Mouse (Mus musculus): ENCODE data around the gene Kansl2. TPM values are rescaled to one million over a fixed set of nuclear protein-coding genes. Genes with fewer than 3 reads are reported as not detected.
A peak's percentile ranks its signal among the peaks of the same experiment; 100 is the strongest.
"Not testable (repeated sequence)": the region's sequence is repeated elsewhere in the genome, so short reads cannot be mapped to it uniquely, and the experiment has no call there.

Gene Kansl2
- total RNA-seq, 2 experiments from 2014 or later: 71.5 to 77.4 TPM

DNA sequence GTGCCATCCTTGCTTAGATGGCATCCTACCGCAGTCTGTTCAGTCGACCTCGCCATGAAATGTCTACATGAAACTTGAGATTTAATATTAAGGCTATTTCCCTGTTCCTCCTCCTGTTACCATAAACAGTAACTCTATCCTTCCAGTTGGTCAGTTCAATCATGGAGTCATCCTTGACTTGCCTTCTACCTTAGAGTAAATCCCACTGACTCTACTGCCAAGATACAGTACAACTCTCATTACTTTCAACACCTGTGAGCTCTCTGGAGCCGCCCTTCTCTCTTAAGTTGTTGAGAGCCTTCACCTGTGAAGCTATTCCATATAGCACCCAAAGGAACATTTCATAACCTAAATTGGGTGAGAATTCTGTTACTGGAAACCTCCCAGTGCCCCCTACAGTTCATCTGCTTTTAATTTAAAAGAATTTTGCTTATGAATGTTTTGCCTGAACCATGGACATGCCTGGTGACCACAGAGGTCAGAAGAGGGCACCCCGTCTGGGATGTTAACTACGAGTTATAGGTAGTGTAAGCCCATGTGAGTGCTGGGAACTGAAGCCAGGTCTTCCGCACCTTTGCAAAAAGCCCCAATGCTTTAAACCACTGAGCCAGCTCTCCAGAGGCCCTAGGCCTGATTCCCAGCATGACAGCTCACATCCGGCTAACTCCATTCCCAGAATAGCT is 2.9 kb upstream of the Kansl2 start:
- DNase-seq: no peak

DNA sequence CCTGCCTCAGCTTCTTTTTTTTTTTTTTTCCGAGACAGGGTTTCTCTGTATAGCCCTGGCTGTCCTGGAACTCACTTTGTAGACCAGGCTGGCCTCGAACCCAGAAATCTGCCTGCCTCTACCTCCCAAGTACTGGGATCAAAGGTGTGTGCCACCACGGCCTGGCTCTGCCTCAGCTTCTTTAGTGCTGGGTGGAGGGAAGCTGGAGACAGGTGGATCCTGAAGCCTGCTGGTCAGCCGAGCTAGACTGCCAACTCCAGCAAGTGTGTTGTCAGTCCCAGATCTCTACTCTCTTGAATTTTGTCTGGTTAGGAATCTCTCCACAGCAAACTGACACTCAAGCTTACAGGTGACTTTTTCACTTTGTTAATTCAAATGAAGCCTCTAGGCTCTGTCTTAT is 1.9 kb upstream of the Kansl2 start:
- no peak for DNase-seq

DNA sequence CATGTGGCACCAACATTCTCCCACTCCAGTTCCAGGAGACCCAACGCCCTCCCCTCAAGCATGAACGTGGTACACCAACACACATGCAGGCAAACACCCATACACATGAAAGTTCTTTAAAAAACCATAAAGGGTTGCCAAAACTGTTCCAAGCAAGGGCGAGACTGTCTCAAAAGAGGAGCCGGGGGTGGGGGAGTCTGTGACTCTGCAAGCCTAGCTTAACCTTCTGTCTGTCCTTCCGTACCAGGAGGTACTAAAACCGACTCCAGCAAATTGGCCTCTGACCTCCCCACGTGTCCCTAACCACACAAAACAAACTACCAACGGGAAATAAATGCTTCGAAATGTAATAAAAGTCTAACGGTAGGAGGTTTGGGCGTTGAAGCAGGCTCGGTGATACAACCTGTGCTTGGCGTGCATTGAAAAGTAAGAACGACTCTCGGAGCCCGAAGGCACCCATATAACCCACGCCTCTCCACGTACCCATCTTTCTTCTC is 981 bp downstream of the Kansl2 start:
- no peak for DNase-seq

- DNase-seq: no peak
Measured at GRCm38 (mm10) chr15:98532281-98532680, 1.8 kb downstream of the Kansl2 start.

- DNase-seq: no peak
Measured at GRCm38 (mm10) chr15:98528066-98528563, 5.9 kb downstream of the Kansl2 start.

- no peak for DNase-seq
Measured at GRCm38 (mm10) chr15:98527056-98527771, 6.8 kb downstream of the Kansl2 start.

- no peak for DNase-seq
Measured at GRCm38 (mm10) chr15:98526057-98526456, 8.0 kb downstream of the Kansl2 start.

GRCm38 (mm10) chr15:98521245-98521644 is 12.8 kb downstream of the Kansl2 start:
- DNase-seq: no peak

GRCm38 (mm10) chr15:98517380-98518355 is 16.4 kb downstream of the Kansl2 start:
- DNase-seq: peak; percentile 57

DNA sequence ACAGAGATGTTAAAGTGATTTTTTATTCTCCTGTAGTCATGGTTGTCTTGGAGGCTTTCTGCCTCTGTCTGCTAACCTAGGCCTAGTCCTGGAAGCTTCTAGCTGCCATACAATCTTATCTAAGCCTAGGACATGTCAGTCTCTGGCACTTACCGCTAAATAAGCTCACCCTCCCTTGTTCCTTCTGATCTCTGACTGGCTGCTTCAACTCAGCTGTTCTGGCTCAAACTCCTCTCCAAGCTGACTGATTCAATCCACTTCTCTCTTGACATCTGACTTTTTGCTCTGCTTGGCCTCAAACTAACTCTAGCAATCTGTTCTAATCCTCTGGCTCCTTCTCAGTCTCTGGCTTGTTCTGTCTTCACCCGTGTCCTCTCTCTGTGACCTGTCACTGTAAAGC is 19.2 kb downstream of the Kansl2 start:
- DNase-seq: not testable (repeated sequence)

DNA sequence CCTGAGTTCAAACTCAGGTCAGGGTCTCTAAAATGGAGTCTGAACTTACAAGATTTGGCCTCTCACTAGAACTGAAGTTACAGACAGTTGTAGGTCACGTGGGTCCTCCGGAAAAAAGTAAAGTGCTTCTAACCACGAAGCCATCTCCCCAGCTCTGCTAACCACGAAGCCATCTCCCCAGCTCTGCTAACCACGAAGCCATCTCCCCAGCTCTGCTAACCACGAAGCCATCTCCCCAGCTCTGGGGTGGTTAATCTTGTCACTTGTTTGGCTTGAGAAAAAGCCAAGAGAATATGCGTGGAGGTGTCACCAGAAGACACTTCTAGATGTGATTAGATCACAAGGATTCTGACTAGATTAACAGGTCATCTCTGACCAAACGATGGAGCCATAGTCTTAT is 19.9 kb downstream of the Kansl2 start:
- DNase-seq: no peak

DNA sequence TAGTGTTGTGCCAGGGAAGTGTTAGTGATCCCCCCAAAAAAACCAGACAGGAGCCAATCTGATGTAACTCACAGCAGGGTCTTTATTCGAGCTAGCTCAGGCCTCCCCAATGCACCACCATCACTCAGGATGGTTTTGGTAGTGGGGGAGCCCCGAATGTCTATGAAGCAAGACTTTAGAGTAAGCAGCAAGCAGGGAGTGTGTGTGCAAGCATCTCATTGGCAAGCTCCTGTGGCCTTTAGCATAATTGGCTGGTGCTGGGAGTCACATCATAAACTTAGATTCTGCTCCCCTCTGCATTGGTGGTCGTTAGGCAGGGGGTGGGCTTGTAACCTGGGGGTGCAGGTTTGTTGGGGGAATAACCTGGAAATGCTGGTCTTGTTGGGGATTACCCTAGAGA is 20.4 kb downstream of the Kansl2 start:
- not testable (repeated sequence) for DNase-seq

GRCm38 (mm10) chr15:98512799-98513321 is 21.2 kb downstream of the Kansl2 start:
- DNase-seq: peak; percentile 68

- DNase-seq: no peak
Measured at GRCm38 (mm10) chr15:98512232-98512631, 21.8 kb downstream of the Kansl2 start.

DNA sequence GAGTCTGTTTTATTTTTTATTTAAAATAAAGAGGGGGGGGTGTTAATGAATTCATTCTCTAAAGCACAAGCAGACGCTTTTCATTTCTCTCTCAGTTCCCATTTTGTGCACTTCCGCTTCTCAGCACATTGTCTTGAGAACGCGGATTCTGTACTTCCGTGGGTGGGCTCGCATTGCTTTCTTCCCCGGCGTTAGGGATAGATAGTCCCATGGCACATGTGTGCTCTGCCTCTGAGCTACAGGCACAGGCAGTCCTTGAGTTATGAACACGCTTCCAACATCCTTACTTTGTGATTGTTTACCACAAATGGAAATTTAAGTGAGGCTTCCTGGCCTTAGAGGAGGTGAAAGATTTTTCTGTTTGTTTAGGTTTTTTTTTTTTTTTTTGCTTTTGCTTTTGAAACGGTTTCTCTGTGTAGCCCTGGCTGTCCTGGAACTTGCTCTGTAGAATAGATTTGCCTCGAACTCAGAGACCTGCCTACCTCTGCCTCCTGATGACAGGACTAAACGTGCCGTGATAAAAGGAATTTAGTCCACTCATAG is 22.6 kb downstream of the Kansl2 start:
- no peak for DNase-seq

- DNase-seq: peak; percentile 88
Measured at GRCm38 (mm10) chr15:98510438-98511385, 23.4 kb downstream of the Kansl2 start.

DNA sequence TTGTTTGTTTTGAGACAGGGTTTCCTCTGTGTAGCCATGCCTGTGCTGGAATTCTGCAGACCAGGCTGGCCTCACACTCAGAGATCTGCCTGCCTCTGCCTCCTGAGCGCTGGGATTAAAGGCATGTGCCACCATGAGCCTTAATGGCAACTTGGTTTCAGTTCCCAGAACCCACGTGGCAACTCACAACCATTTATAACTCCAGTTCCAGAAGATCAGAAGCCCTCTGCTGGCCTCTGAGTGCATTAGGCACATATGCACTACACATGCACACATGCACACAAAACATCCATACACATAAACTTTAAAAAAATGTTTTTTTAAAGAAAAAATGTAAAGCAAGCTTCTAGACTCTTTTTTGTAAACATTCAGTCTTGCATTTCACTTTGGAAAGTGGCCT is 24.7 kb downstream of the Kansl2 start:
- DNase-seq: no peak

GRCm38 (mm10) chr15:98507321-98507720 is 26.7 kb downstream of the Kansl2 start:
- DNase-seq: no peak

GRCm38 (mm10) chr15:98506253-98506957 is 27.7 kb downstream of the Kansl2 start:
- no peak for DNase-seq

DNA sequence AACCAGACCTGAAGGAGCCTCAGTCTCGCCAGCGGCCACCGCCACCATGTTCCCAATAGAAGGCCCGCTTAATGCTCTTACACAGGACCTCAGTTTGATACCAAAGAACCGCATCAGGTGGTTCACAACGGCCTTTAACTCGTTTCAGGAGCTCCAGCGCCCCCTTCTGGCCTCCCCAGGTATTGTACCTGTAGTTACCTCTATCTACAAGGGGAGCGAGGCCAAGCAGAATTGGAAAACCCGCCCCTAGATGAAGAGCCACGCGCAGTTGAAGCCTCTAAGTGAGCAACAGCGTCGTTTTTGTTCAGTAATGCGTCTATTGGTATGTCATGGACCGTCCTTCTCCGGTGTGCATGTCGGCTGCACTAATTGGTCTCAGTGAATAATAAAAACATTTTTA is 29.6 kb downstream of the Kansl2 start:
- peak; percentile 86 for DNase-seq

Measured in gastrocnemius, postnatal 10 days (tissue).